Mouse (Mus musculus): ENCODE data around the gene Wdr74. TPM values are rescaled to one million over a fixed set of nuclear protein-coding genes. Genes with fewer than 3 reads are reported as not detected.
"Not testable (repeated sequence)": the region's sequence is repeated elsewhere in the genome, so short reads cannot be mapped to it uniquely, and the experiment has no call there.

Gene Wdr74
- polyA plus RNA-seq, 1 experiment from 2014 or later: 121 TPM

- Histone ChIP-seq H3K9me3 (replicated peaks) (no peaks in the 10 kb centered on the region), H3K36me3 (peaks cover 30% of the 10 kb centered on the region), H3K27me3 (ENCODE audit: low read depth, poor library complexity, severe bottlenecking) (no peaks in the 10 kb centered on the region), H3K27ac (replicated peaks) (peak overlapping the region; percentile 95; the same call in 1 of the 2 replicates), H3K4me3 (peak overlapping the region; percentile 86), H3K4me1 (peaks cover 30% of the 10 kb centered on the region)
- DNase-seq (ENCODE audit: low spot score): no peak
- WGBS: 72% methylated on average over 4 of the region's 4 CpGs
Measured at GRCm38 (mm10) chr19:8722021-8722420, 13.6 kb upstream of the Wdr74 start.

DNA sequence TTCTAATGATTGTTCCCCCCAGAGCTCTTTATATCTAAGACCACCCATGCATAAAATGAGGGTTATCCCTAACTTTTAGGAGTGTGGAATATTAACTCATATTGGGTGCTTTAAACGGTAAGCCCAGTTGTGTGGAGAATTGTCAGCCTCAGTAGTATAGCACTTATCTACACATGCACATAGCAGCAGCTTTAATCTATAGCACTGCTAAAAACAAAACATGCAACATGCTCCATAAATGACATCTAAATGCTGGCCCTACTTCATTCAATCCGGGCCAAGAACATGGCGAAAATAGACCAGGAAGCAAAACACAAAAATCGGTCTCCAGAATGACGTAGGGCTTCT is 13.1 kb upstream of the Wdr74 start:
- Histone ChIP-seq H3K4me3 (peak overlapping the region; percentile 86), H3K27ac (replicated peaks) (peak overlapping the region; percentile 95), H3K9me3 (replicated peaks) (no peaks in the 10 kb centered on the region), H3K36me3 (peaks cover 31% of the 10 kb centered on the region), H3K27me3 (ENCODE audit: low read depth, poor library complexity, severe bottlenecking) (no peaks in the 10 kb centered on the region), H3K4me1 (peaks cover 30% of the 10 kb centered on the region)
- 5% methylated on average over 5 of the region's 5 CpGs for WGBS
- no peak for DNase-seq (ENCODE audit: low spot score)

GRCm38 (mm10) chr19:8722907-8723573 is 12.6 kb upstream of the Wdr74 start, which contains the start of gene Slc3a2:
Slc3a2 (minus strand) TSS chr19:8723369.
- no peaks in the 10 kb centered on the region for H3K27me3 ChIP-seq (ENCODE audit: low read depth, poor library complexity, severe bottlenecking)
- peak within 1 kb of the TSS; percentile 86 for H3K4me3 ChIP-seq
- H3K4me1 ChIP-seq: peaks cover 30% of the 10 kb centered on the region
- H3K36me3 ChIP-seq: peaks cover 31% of the 10 kb centered on the region
- DNase-seq (ENCODE audit: low spot score): peak; percentile 96
- H3K27ac ChIP-seq (replicated peaks): peak within 1 kb of the TSS; percentile 95
- no peaks in the 10 kb centered on the region for H3K9me3 ChIP-seq (replicated peaks)
- WGBS: under 1% methylated on average over 50 of the region's 50 CpGs

DNA sequence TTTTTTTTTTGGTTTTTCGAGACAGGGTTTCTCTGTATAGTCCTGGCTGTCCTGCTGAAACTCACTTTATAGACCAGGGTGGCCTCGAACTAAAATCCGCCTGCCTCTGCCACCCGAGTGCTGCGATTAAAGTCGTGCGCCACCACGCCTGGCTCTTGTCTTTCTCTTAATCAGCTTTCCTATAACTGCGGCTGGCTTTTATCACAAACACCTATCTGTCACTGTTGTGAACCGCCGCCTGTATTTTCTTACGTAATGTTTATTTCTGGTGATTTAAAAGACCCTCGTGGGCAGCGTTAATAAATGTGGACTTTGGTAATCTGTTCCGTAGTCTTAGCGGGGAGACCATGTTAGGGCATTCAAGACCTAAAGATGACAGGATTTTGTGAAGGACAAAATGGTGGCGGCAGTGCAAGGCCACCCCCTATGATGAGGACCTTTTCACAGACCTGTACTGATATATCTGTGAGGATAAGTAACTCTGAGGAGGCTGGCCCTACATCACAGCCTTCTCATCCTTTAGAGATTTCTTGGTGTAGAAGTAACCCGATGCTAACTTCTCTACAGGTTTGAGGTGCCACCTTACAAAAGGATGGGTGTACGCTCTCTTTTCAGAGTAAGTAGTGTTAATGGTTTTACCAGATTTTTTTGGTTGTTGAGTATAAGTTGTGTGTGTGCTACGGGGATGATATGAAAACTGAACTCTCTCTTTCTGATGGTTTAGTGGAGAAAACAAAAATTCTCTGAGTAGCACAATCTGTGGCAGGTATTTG is 11.9 kb upstream of the Wdr74 start:
- no peaks in the 10 kb centered on the region for H3K9me3 ChIP-seq (replicated peaks)
- peak overlapping the region; percentile 95 for H3K27ac ChIP-seq (replicated peaks)
- H3K27me3 ChIP-seq (ENCODE audit: low read depth, poor library complexity, severe bottlenecking): no peaks in the 10 kb centered on the region
- peak overlapping the region; percentile 86 for H3K4me3 ChIP-seq
- peaks cover 30% of the 10 kb centered on the region for H3K4me1 ChIP-seq
- DNase-seq (ENCODE audit: low spot score): peak; percentile 30
- under 1% methylated on average over 20 of the region's 20 CpGs for WGBS
- H3K36me3 ChIP-seq: peaks cover 31% of the 10 kb centered on the region

DNA sequence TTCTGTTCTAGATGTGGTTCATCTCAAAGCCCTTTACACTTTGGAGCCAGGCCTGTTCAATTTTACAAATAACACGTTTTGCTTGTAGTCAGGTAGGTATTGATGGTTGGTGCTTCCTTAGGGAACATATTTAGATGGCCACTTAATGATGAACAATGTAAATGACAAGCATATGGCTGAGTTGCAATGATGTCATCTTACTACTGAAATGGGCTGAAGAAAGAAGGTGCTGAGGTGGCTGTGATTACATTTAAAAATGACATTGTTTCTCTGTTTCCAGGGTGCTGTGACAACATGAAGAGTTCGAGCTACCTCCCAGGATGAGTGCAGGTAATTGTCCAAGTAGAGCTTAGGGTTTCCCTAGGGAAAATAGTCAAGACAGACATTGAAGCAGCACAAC is 11.2 kb upstream of the Wdr74 start:
- peaks cover 30% of the 10 kb centered on the region for H3K4me1 ChIP-seq
- 3% methylated on average over 2 of the region's 2 CpGs for WGBS
- peak overlapping the region; percentile 95 for H3K27ac ChIP-seq (replicated peaks)
- H3K27me3 ChIP-seq (ENCODE audit: low read depth, poor library complexity, severe bottlenecking): no peaks in the 10 kb centered on the region
- peaks cover 31% of the 10 kb centered on the region for H3K36me3 ChIP-seq
- H3K9me3 ChIP-seq (replicated peaks): no peaks in the 10 kb centered on the region
- no peak for DNase-seq (ENCODE audit: low spot score)
- H3K4me3 ChIP-seq: peak overlapping the region; percentile 86

DNA sequence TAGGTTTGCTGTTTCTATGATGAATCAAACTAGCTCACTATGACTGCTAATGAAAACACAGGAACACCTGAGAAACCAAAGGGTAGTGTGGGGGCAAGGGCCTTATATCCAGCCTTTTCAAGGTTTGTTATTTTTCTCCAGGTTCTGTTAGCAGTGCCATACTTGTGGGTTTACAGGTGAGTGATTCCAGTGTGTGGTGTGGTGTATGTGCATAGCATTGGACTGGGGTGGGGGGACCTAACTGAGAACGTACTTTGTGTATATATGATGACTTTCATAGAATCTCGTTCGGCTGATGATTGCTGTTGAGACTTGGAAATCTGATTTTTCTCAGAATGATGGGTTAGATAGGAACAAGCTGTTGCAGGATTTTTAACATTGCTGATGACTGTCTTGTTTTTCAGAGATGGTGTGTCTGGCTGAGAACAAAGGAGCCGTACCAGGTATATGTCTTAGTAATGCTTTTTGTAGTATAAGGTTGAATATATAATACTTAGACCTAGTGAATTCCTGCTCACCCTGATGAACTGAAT is 10.5 kb upstream of the Wdr74 start:
- H3K27me3 ChIP-seq (ENCODE audit: low read depth, poor library complexity, severe bottlenecking): no peaks in the 10 kb centered on the region
- H3K27ac ChIP-seq (replicated peaks): peak overlapping the region; percentile 95; the same call in 1 of the 2 replicates
- peaks cover 31% of the 10 kb centered on the region for H3K36me3 ChIP-seq
- peaks cover 30% of the 10 kb centered on the region for H3K4me1 ChIP-seq
- WGBS: 60% methylated on average over 4 of the region's 4 CpGs
- peak overlapping the region; percentile 86 for H3K4me3 ChIP-seq
- DNase-seq (ENCODE audit: low spot score): no peak
- no peaks in the 10 kb centered on the region for H3K9me3 ChIP-seq (replicated peaks)

GRCm38 (mm10) chr19:8726609-8727390 is 8.8 kb upstream of the Wdr74 start:
- Histone ChIP-seq H3K4me3 (peak overlapping the region; percentile 86; the same call in 1 of the 2 replicates), H3K36me3 (peaks cover 31% of the 10 kb centered on the region), H3K27me3 (ENCODE audit: low read depth, poor library complexity, severe bottlenecking) (no peaks in the 10 kb centered on the region), H3K27ac (replicated peaks) (no peak overlapping the region), H3K4me1 (peaks cover 29% of the 10 kb centered on the region), H3K9me3 (replicated peaks) (no peaks in the 10 kb centered on the region)
- 18% methylated on average over 3 of the region's 3 CpGs for WGBS
- DNase-seq (ENCODE audit: low spot score): no peak

- Histone ChIP-seq H3K4me1 (peaks cover 21% of the 10 kb centered on the region), H3K4me3 (no peak overlapping the region), H3K27me3 (ENCODE audit: low read depth, poor library complexity, severe bottlenecking) (no peaks in the 10 kb centered on the region), H3K9me3 (replicated peaks) (no peaks in the 10 kb centered on the region), H3K36me3 (peaks cover 31% of the 10 kb centered on the region), H3K27ac (replicated peaks) (no peak overlapping the region)
- peak; percentile 29 for DNase-seq (ENCODE audit: low spot score)
- WGBS: 30% methylated on average over 5 of the region's 5 CpGs
Measured at GRCm38 (mm10) chr19:8727495-8728114, 8.0 kb upstream of the Wdr74 start.

- Histone ChIP-seq H3K36me3 (peaks cover 31% of the 10 kb centered on the region), H3K4me1 (peaks cover 21% of the 10 kb centered on the region)
- not testable (repeated sequence) for H3K27me3 ChIP-seq (ENCODE audit: low read depth, poor library complexity, severe bottlenecking); DNase-seq (ENCODE audit: low spot score); H3K27ac ChIP-seq (replicated peaks); H3K9me3 ChIP-seq (replicated peaks); H3K4me3 ChIP-seq
- 57% methylated on average over 3 of the region's 3 CpGs for WGBS
Measured at GRCm38 (mm10) chr19:8728335-8729099, 7.1 kb upstream of the Wdr74 start.

- Histone ChIP-seq H3K27ac (replicated peaks) (no peak overlapping the region), H3K27me3 (ENCODE audit: low read depth, poor library complexity, severe bottlenecking) (no peaks in the 10 kb centered on the region), H3K4me1 (peaks cover 17% of the 10 kb centered on the region), H3K36me3 (peaks cover 24% of the 10 kb centered on the region), H3K9me3 (replicated peaks) (no peaks in the 10 kb centered on the region), H3K4me3 (no peak overlapping the region)
- WGBS: 72% methylated on average over 3 of the region's 3 CpGs
- DNase-seq (ENCODE audit: low spot score): no peak
Measured at GRCm38 (mm10) chr19:8734334-8734733, 1.3 kb upstream of the Wdr74 start.

- DNase-seq (ENCODE audit: low spot score): no peak
- Histone ChIP-seq H3K36me3 (peaks cover 41% of the 10 kb centered on the region), H3K4me1 (peaks cover 27% of the 10 kb centered on the region), H3K9me3 (replicated peaks) (no peaks in the 10 kb centered on the region), H3K27me3 (ENCODE audit: low read depth, poor library complexity, severe bottlenecking) (no peaks in the 10 kb centered on the region), H3K4me3 (peak overlapping the region; percentile 87), H3K27ac (replicated peaks) (peak overlapping the region; percentile 83)
- WGBS: 2% methylated on average over 11 of the region's 11 CpGs
Measured at GRCm38 (mm10) chr19:8736160-8736467, 487 bp downstream of the Wdr74 start.

DNA sequence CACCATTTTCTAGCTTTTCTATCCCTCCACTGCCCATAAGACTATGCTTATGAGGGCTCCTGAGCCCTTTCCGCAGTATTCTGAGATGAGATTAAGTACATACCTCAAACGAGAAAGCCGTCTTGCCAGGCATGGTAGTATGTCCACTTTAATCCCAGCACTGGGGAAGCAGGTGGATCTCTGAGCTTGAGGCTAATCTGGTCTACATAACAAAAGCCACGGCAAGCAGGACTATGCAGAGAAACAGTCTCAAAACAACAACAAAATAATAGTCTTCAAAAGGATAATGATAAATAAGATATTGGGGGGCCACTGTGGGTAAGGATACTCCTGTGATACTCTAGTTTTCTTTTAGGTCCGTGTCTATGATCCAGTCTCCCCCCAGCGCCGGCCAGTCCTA is 3.3 kb downstream of the Wdr74 start:
- no peak overlapping the region for H3K4me3 ChIP-seq
- WGBS: 89% methylated on average over 7 of the region's 7 CpGs
- H3K36me3 ChIP-seq: peaks cover 55% of the 10 kb centered on the region
- no peaks in the 10 kb centered on the region for H3K27me3 ChIP-seq (ENCODE audit: low read depth, poor library complexity, severe bottlenecking)
- DNase-seq (ENCODE audit: low spot score): no peak
- no peaks in the 10 kb centered on the region for H3K9me3 ChIP-seq (replicated peaks)
- no peak overlapping the region for H3K27ac ChIP-seq (replicated peaks)
- peaks cover 38% of the 10 kb centered on the region for H3K4me1 ChIP-seq

All from midbrain, embryonic 10.5 days (tissue).